Mouse (Mus musculus): Measurements from ENCODE around the gene Rnf180. TPM values are rescaled to one million over a fixed set of nuclear protein-coding genes. Genes with fewer than 3 reads are reported as not detected.

The Rnf180 gene
- polyA plus RNA-seq, 1 experiment from 2014 or later, result 3.1 TPM

DNA sequence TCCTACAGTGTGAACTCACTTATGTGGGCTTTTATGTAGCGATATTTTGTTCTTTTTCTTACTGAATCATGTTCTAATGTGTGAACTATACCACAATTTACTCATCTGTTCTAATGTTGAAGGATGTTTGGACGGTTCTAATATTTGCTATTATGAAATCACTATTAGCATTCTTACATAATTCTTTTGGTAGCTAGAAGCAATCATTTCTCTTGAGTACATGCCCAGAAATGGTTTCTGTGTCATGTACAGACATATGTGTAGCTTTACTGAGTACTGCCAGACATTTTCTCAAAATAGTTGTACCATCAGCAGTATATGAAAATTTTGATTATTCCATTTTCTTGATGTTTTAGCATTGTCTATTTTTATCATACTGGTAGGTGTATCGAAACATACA lies 205.3 kb downstream of the Rnf180 start:
- no peaks in the 10 kb centered on the region for H3K4me1 ChIP-seq (ENCODE audit: insufficient read depth, low read depth, low read length)
- H3K4me2 ChIP-seq (replicated peaks; ENCODE audit: low read depth, low read length), result no peak overlapping the region
- no peak for TF ChIP-seq EP300 (IDR thresholded peaks at IDR 0.05)
- TF ChIP-seq CTCF (IDR thresholded peaks at IDR 0.05), result no peak
- ATAC-seq (no peak), DNase-seq (ENCODE audit: low spot score) (no peak)
- H3K4me3 ChIP-seq (ENCODE audit: low read depth, low read length), result no peak overlapping the region
- H3K27me3 ChIP-seq (replicated peaks; ENCODE audit: insufficient read depth, low read length), result no peaks in the 10 kb centered on the region
- H3K27ac ChIP-seq (ENCODE audit: low read length), result no peak overlapping the region
- no peaks in the 10 kb centered on the region for H3K9me3 ChIP-seq (ENCODE audit: low read length)
- no peak overlapping the region for H3K9ac ChIP-seq (replicated peaks; ENCODE audit: low read depth)
- WGBS, result 71% methylated on average over 3 of the region's 3 CpGs
- H3K36me3 ChIP-seq (ENCODE audit: insufficient read depth, low read length), result no peaks in the 10 kb centered on the region

DNA sequence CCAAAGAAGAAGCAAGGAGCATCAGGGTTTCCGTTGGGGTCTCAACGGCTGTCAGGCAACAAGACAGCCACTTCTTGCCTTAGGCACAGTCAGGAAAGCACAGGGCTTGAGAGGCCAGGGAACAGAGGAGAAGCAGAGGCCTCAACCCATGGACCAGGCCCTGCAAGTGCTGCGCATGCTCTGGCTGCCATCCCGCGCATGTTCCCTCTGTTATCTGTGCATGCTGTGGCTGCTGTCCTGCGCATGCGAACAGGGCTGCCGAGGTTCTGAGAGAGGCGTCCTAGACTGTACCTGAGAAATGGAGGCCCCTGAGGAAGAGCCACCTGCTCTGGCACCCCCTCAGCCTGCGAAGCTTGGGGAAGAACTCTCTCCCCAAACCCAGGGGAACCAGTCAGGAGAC lies 212.8 kb downstream of the Rnf180 start, which contains the start of gene 4933425L06Rik:
TSS of gene 4933425L06Rik (plus strand) at position 261 of the 400 bp plus-strand sequence.
- H3K9me3 ChIP-seq (ENCODE audit: low read length), result no peaks in the 10 kb centered on the region
- TF ChIP-seq CTCF (IDR thresholded peaks at IDR 0.05), result no peak
- ATAC-seq (no peak), DNase-seq (ENCODE audit: low spot score) (no peak)
- WGBS, result 89% methylated on average over 10 of the region's 10 CpGs
- no peaks in the 10 kb centered on the region for H3K36me3 ChIP-seq (ENCODE audit: insufficient read depth, low read length)
- no peak within 1 kb of the TSS for H3K4me2 ChIP-seq (replicated peaks; ENCODE audit: low read depth, low read length)
- H3K9ac ChIP-seq (replicated peaks; ENCODE audit: low read depth), result no peak within 1 kb of the TSS
- no peak within 1 kb of the TSS for H3K4me3 ChIP-seq (ENCODE audit: low read depth, low read length)
- no peaks in the 10 kb centered on the region for H3K27me3 ChIP-seq (replicated peaks; ENCODE audit: insufficient read depth, low read length)
- H3K4me1 ChIP-seq (ENCODE audit: insufficient read depth, low read depth, low read length), result no peaks in the 10 kb centered on the region
- no peak within 1 kb of the TSS for H3K27ac ChIP-seq (ENCODE audit: low read length)

Other genes with a start within 250 kb of the Rnf180 start
- gene Rgs7bp, start 239.9 kb downstream of the Rnf180 start, polyA plus RNA-seq (2015; fragmentation: Nextera tagmentation; extraction: Ambion mirVana), result 1.0 TPM in 2 replicates
- gene 4933425L06Rik, start 212.7 kb downstream of the Rnf180 start, polyA plus RNA-seq (2015; fragmentation: Nextera tagmentation; extraction: Ambion mirVana), result not detected in 2 replicates
- gene Htr1a, start 148.8 kb upstream of the Rnf180 start, polyA plus RNA-seq (2015; fragmentation: Nextera tagmentation; extraction: Ambion mirVana), result not detected in 2 replicates

All from lung, postnatal 0 days (tissue).